Mouse (Mus musculus) cerebral cortex, adult 2 months (tissue): Measurements from ENCODE around the gene Olfr761.

Experiments used
- WGBS: fragments of 180-500 bp; shearing (Covaris S2); methylation state at CpG from one replicate; pipeline ENCODE4 v1.1.7; 2018; 5-methylcytosine and 5-hydroxymethylcytosine counted together

The Olfr761 gene

DNA sequence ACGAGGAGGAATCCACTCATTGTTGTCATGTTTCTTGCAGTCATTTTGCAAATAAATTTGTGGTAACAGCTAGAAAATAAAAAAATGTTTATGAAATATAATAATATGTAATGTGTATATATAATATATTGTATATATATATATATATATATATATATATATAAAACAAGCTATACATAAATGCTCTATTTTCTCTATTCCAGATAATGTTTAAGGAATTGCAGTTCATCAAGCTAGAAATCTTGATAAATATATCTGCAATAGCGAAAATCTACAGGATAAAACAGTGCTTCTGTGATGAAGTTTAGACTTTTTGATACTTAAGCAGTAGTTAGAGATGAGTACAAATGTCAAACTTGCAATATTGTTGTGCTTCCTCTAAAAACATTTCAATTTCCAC, at the start of gene Olfr761:
Olfr761 (minus strand) TSS at position 101 of the 400 bp plus-strand sequence.
- 60% methylated on average over 2 of the region's 2 CpGs for WGBS

DNA sequence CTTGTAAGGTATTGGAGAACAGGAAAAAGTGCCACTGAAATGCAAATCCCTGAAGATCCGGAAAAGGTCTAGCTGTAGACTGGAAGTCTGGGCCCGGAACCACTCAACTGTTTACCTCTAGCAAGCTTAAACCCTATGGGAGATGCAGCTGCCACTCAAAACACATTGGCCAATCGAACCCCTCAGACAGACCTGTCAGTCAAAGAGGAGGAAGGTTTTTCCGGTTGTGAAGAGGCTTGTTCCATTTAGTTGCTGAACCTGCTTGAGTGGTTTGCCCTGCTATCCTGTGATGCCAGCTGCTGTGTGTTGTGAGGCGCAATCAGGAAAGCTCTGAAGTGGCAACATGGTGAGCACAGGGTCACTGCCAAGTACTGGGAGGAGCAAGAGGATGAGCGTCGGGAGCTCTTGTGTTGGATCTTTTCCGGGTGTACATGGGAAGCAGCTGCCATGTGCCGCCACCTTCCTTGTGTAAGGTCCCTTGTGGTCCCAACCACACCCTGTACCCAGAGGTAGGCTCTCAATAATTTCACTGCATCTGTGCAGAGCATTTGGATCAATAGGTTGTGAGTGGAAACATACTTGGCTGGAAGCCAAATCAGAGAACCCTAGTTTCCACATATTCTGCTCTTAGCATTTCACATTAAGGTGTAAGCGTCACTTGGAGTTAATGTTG, 42.9 kb upstream of the Olfr761 start:
- 65% methylated on average over 10 of the region's 10 CpGs for WGBS

DNA sequence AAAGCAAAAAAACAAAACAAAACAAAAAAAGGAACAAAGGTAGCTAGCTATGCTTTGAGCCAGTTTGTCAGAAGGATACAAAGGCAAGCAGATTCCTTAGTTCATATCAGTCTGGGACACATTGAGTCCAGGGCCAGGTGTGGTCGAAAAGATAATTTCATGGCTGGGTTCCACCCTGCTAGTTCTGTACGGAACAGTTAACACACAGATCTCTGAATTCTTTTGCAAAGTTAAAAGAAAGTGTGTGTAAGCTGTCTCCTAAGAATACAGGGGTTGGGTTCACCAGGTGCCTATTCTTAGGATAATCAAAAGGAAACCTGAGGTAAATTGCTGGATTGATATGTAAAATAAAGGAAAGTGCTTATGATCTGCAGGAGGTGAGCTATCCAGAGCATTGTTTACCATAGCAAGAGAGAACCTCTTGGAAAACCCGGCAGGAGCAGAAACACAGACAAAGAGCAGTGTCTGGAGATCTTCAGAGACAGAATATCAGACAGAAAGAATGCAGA, 37.6 kb upstream of the Olfr761 start:
- WGBS: 49% methylated on average over 3 of the region's 3 CpGs

DNA sequence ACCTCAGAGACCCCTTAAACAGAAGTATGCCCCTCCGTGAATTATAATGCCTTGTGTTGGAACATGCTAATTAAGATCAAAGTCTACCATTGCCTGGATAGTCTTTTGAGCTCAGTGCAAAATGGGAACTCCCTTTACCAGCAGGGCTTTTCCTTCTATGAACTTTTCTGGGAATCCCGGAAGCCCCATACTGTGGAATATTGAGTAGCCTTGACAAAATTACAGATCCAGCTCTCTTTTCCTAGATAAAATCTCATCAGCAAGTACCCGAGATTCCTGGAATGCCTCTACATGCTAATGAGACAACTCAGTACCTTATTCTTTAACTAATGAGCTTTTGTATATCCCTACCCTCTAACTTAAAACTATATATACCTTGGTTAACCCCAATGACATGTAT, 20.7 kb upstream of the Olfr761 start:
- 80% methylated on average over 3 of the region's 3 CpGs for WGBS

DNA sequence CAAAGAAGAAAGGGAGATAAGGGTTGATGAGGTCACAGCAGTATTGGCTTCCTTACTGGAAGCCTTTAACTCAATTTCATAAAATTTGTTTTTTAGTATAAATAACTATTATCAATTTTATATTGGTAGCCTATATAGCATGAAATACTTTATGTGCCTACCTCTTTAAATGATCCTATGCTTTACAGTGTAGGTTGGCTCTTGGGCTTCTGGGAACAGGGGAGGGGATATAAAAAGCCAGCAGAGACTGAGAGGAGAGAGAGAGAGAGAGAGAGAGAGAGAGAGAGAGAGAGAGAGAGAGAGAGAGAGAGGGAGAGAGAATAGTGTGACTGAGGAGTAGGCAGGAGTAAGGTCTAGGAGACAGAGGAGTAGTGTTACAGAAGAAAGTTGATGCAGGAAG, 32.6 kb downstream of the Olfr761 start, which contains the start of gene Olfr128:
Olfr128 (plus strand) TSS at position 301 of the 400 bp plus-strand sequence.

DNA sequence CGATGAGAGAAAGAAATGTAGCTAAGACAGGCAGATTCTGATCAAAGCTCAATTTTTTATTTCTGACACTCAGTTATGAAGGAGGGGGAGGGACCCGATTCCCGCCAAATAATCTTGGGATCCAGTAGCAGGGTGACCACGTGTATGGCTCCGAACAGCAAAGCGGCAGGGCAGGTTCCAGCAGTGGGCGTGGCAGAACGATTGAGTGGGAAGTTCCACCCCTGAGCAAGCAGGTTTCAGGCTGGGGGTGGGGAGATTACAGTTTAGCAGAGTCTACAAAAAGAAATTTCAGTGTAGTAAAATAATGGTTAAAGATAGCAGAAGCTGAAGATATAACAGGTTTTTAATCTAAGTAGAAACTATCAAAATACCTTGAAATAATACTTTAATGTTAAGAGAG, 46.1 kb downstream of the Olfr761 start:
- 80% methylated on average over 8 of the region's 8 CpGs for WGBS
